Mouse (Mus musculus): ENCODE measurements around the gene Vps29.

Gene Vps29

GRCm38 (mm10) chr5:122336554-122337294 is 17.4 kb upstream of the Vps29 start:
- DNase-seq (ENCODE audit: low spot score in 2 of 2): no peak

- no peak for DNase-seq (ENCODE audit: low spot score in 2 of 2)
These were observed 11.3 kb upstream of the Vps29 start for GRCm38 (mm10) chr5:122342874-122343273.

GRCm38 (mm10) chr5:122343768-122344167 is 10.4 kb upstream of the Vps29 start:
- no peak for DNase-seq (ENCODE audit: low spot score in 2 of 2)

GRCm38 (mm10) chr5:122344260-122344659 is 9.9 kb upstream of the Vps29 start:
- peak; percentile 55 to 71 for DNase-seq (ENCODE audit: low spot score in 2 of 2)

- DNase-seq (ENCODE audit: low spot score in 2 of 2): no peak
These were observed 8.4 kb upstream of the Vps29 start for GRCm38 (mm10) chr5:122345777-122346176.

- DNase-seq (ENCODE audit: low spot score in 2 of 2): peak in 1 of 2 experiments; percentile 60
These were observed 411 bp downstream of the Vps29 start for GRCm38 (mm10) chr5:122354492-122355067.

- peak in 1 of 2 experiments; percentile 30 for DNase-seq (ENCODE audit: low spot score in 2 of 2)
These were observed 17.5 kb downstream of the Vps29 start, which contains the start of gene Gpn3 for GRCm38 (mm10) chr5:122371591-122372191. TSS of gene Gpn3 (plus strand) at chr5:122371876.

GRCm38 (mm10) chr5:122372192-122372769 is 18.1 kb downstream of the Vps29 start, which contains the start of gene Fam216a:
TSS of gene Fam216a (minus strand) at chr5:122372364.
- DNase-seq (ENCODE audit: low spot score in 2 of 2): peak; percentile 97 to 99

GRCm38 (mm10) chr5:122372878-122373277 is 18.7 kb downstream of the Vps29 start:
- no peak for DNase-seq (ENCODE audit: low spot score in 2 of 2)

GRCm38 (mm10) chr5:122377101-122377833 is 23.1 kb downstream of the Vps29 start:
- DNase-seq (ENCODE audit: low spot score in 2 of 2): no peak

GRCm38 (mm10) chr5:122378171-122378570 is 24.0 kb downstream of the Vps29 start:
- no peak for DNase-seq (ENCODE audit: low spot score in 2 of 2)

- peak in 1 of 2 experiments; percentile 76 for DNase-seq (ENCODE audit: low spot score in 2 of 2)
These were observed 25.4 kb downstream of the Vps29 start for GRCm38 (mm10) chr5:122379374-122380155.

- DNase-seq (ENCODE audit: low spot score in 2 of 2): no peak
These were observed 35.8 kb downstream of the Vps29 start for GRCm38 (mm10) chr5:122390006-122390405.

- no peak for DNase-seq (ENCODE audit: low spot score in 2 of 2)
These were observed 36.5 kb downstream of the Vps29 start for GRCm38 (mm10) chr5:122390671-122391070.

- DNase-seq (ENCODE audit: low spot score in 2 of 2): no peak
These were observed 37.1 kb downstream of the Vps29 start for GRCm38 (mm10) chr5:122391178-122391785.

GRCm38 (mm10) chr5:122391786-122392180 is 37.6 kb downstream of the Vps29 start, which contains the start of gene Arpc3:
TSS of gene Arpc3 (plus strand) at chr5:122391878.
- peak; percentile 85 to 92 for DNase-seq (ENCODE audit: low spot score in 2 of 2)

GRCm38 (mm10) chr5:122392227-122393004 is 38.2 kb downstream of the Vps29 start:
- no peak for DNase-seq (ENCODE audit: low spot score in 2 of 2)

GRCm38 (mm10) chr5:122393887-122394286 is 39.7 kb downstream of the Vps29 start:
- DNase-seq (ENCODE audit: low spot score in 2 of 2): peak; percentile 53 to 77

GRCm38 (mm10) chr5:122396791-122397190 is 42.6 kb downstream of the Vps29 start:
- peak in 1 of 2 experiments; percentile 18 for DNase-seq (ENCODE audit: low spot score in 2 of 2)

Data from urinary bladder, postnatal 4 days (tissue).